Mouse (Mus musculus) liver, postnatal 0 days (tissue): Measurements from ENCODE around the gene Mfng.
A peak's percentile ranks its signal among the peaks of the same experiment; 100 is the strongest.

Source experiments
- CTCF ChIP-seq: sonication (generic); IDR thresholded peaks from 2 replicates; pipeline ENCODE4 v1.5.1; 2016; ENCODE audit warnings: antibody characterized with exemption, low read depth
- EP300 ChIP-seq: IDR thresholded peaks from 2 replicates; pipeline ENCODE4 v1.6.1; 2016; ENCODE audit warnings: antibody characterized with exemption, low read depth, mild to moderate bottlenecking

DNA sequence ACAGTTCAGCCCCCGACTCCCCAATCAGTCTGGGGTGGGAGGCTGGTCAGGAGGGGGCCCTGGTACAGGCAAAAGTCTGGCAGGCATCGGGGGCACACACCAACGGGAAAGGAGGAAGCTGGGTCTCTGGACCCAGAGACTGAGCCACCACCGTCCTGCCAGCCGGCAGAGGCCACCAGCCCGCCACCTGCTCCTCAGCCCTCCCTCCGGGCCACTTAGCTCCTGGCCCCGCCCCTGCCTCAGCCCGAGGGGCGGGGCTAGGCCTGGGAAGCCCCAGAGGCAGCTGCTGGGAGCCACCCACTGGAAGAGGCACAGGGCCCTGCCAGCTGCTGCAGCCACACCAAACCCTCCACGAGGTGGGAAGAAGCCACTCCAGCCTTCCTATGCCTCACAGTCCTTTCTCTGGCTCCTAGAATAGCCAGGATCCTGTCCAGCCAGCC lies at the start of gene Mfng:
- TF ChIP-seq CTCF (peak; percentile 12; the same call in 1 of the 2 replicates), EP300 (no peak)
